Mouse (Mus musculus) lung, embryonic 15.5 days (tissue): ENCODE data around the gene Klc1. TPM values are rescaled to one million over a fixed set of nuclear protein-coding genes. Genes with fewer than 3 reads are reported as not detected.
"Not testable (repeated sequence)": the region's sequence is repeated elsewhere in the genome, so short reads cannot be mapped to it uniquely, and the experiment has no call there.

Experiments
- ATAC-seq: fragments of 200-750 bp; cut with Nextera tagmentation; 2 replicates; pipeline ENCODE4 v1.8.0; 2017; ENCODE audit warnings: moderate number of reproducible peaks, borderline replicate concordance; ENCODE audit not compliant: low FRiP score, low TSS enrichment; ENCODE audit errors: extremely low read depth
- H3K27ac ChIP-seq: fragments of 300-500 bp; sonication (generic); 2 replicates; pipeline ENCODE4 v1.5.1; 2015; ENCODE audit warnings: moderate library complexity, mild to moderate bottlenecking, inconsistent platforms
- H3K27me3 ChIP-seq: fragments of 300-500 bp; sonication (generic); 2 replicates; pipeline ENCODE4 v1.6.1; 2015; ENCODE audit warnings: inconsistent platforms
- H3K36me3 ChIP-seq: fragments of 300-500 bp; sonication (generic); 2 replicates; pipeline ENCODE4 v1.6.1; 2015; ENCODE audit warnings: inconsistent platforms
- H3K4me1 ChIP-seq: fragments of 300-500 bp; sonication (generic); 2 replicates; pipeline ENCODE4 v1.6.1; 2015; ENCODE audit warnings: inconsistent platforms
- H3K4me2 ChIP-seq: fragments of 300-500 bp; sonication (generic); 2 replicates; pipeline ENCODE4 v1.6.1; 2015; ENCODE audit warnings: inconsistent platforms, mild to moderate bottlenecking, moderate library complexity
- H3K4me3 ChIP-seq: fragments of 300-500 bp; sonication (generic); 2 replicates; pipeline ENCODE4 v1.5.1; 2015; ENCODE audit warnings: mild to moderate bottlenecking, inconsistent platforms
- H3K9ac ChIP-seq: fragments of 300-500 bp; sonication (generic); 2 replicates; pipeline ENCODE4 v1.6.1; 2015; ENCODE audit warnings: inconsistent platforms
- H3K9me3 ChIP-seq: fragments of 300-500 bp; sonication (generic); 2 replicates; pipeline ENCODE4 v1.6.1; 2016; ENCODE audit warnings: inconsistent platforms
- WGBS: fragments of 180-500 bp; shearing (Covaris S2); methylation state at CpG from one replicate; pipeline ENCODE4 v1.1.7; 2015; 5-methylcytosine and 5-hydroxymethylcytosine counted together
- polyA plus RNA-seq: library from polyadenylated mRNA; unstranded; fragments of >200 nt; fragmentation: Nextera tagmentation; extraction: Ambion mirVana; gene quantifications from 2 replicates; pipeline ENCODE4 v1.2.1, GENCODE M21; 2015

Gene Klc1
- 89.8 and 95.9 TPM in 2 replicates for polyA plus RNA-seq

DNA sequence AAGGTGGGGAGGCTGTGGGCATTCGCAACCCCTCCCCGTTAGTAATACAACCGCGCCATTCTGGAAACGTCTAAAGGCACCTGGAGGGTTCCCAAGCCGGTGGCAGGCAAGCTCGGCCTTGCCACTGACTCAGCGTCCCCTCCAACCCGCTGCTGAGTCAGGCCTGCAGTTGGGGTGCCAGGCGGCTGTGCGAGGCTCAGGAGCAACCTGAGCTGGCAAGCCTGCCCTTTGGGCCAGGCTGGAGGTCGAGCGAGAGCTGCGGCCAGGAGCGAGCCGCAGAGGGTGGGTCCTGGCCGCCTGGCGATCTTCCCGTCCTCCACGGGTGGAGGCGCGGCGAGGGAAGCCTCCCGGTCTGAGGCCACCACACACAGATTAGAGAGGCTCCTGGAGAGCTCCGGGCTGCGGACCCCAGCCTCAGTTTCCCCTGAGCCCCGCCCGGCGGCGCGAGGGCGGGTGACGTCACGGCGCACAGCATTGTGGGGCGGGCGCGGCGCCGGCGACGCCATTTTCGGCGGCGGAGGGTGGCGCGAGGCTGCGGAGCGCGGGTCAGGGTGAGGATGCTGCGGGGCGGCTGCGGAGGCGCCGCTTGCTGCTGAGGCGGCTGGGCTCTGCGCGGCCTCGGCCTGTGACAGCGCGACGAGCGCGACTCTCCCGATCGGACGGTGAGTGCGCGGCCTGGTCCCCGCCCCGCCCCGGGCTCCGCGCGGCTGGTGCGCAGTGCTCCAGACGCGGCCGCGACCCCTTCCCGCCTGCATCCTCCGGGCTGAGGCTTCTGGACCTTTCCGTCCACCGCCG lies at the start of gene Klc1:
Gene Klc1 (plus strand): TSS at position 469 of the 795 bp plus-strand sequence.
- peaks cover 35% of the 10 kb centered on the region for H3K4me1 ChIP-seq

DNA sequence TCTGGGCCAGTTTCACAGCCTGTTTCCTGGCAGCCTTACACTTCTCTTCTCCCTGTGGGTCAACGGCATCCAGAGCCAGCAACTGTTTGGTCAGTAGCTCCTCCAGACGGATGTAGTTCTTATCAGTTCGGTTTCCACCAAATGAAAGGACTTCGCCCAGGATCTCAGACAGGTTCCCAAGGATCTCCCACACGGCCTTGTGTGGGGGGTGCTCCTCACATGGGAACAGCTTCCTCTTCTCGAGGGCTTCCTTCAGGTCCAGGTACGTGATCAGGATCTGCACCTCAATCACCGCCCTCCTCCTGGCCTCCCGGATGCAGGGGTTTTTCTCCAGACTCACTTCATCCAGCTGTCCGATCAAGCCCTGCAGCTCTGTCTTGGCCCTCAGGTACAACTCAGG lies 48.6 kb upstream of the Klc1 start:
- Histone ChIP-seq H3K4me1 (peaks cover 38% of the 10 kb centered on the region), H3K9ac (no peak overlapping the region), H3K27ac (no peak overlapping the region), H3K4me2 (no peak overlapping the region), H3K9me3 (no peaks in the 10 kb centered on the region), H3K4me3 (no peak overlapping the region), H3K36me3 (peaks cover 38% of the 10 kb centered on the region), H3K27me3 (no peaks in the 10 kb centered on the region)
- no peak for ATAC-seq
- 86% methylated on average over 10 of the region's 10 CpGs for WGBS

More for the DNA sequence above, at the start of gene Klc1:
- H3K9me3 ChIP-seq: no peaks in the 10 kb centered on the region
- H3K27ac ChIP-seq: peak within 1 kb of the TSS; percentile 86
- peak within 1 kb of the TSS; percentile 78 for H3K4me3 ChIP-seq
- no peaks in the 10 kb centered on the region for H3K27me3 ChIP-seq
- 0 out of 2 replicates have a peak, but pooled peaks cover 8% of the 10 kb centered on the region for H3K36me3 ChIP-seq
- H3K9ac ChIP-seq: peak within 1 kb of the TSS; percentile 96
- H3K4me2 ChIP-seq: peak within 1 kb of the TSS; percentile 97
- ATAC-seq: peak; percentile 75
- WGBS: under 1% methylated on average over 84 of the region's 85 CpGs

DNA sequence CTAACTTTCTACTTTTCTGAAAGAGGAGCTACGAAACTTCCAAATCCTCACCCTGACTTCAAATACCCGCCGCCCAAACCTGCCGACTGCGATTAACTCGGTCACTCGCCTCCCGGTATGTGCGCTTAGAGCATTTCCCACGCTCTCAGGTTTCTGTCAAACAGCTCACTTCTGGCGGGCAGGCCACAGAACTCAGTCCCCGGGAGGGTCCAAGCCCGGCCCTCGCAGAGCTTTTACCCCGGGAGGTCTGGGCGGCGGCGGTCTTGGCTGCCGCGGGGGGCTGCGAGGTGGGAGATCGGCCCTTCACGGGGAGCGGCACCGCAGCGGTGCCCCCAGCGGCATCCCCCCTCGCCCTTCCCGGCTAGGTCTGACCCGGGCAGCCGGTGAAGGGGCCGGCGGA lies 46.2 kb upstream of the Klc1 start:
- peaks cover 28% of the 10 kb centered on the region for H3K4me1 ChIP-seq
- peaks cover 39% of the 10 kb centered on the region for H3K36me3 ChIP-seq
- peak overlapping the region; percentile 91 for H3K4me3 ChIP-seq
- H3K27me3 ChIP-seq: no peaks in the 10 kb centered on the region
- WGBS: 2% methylated on average over 33 of the region's 33 CpGs
- peak overlapping the region; percentile 65 for H3K4me2 ChIP-seq
- H3K9ac ChIP-seq: peak overlapping the region; percentile 93
- peak overlapping the region; percentile 75 for H3K27ac ChIP-seq
- H3K9me3 ChIP-seq: no peaks in the 10 kb centered on the region
- ATAC-seq: peak; percentile 23

DNA sequence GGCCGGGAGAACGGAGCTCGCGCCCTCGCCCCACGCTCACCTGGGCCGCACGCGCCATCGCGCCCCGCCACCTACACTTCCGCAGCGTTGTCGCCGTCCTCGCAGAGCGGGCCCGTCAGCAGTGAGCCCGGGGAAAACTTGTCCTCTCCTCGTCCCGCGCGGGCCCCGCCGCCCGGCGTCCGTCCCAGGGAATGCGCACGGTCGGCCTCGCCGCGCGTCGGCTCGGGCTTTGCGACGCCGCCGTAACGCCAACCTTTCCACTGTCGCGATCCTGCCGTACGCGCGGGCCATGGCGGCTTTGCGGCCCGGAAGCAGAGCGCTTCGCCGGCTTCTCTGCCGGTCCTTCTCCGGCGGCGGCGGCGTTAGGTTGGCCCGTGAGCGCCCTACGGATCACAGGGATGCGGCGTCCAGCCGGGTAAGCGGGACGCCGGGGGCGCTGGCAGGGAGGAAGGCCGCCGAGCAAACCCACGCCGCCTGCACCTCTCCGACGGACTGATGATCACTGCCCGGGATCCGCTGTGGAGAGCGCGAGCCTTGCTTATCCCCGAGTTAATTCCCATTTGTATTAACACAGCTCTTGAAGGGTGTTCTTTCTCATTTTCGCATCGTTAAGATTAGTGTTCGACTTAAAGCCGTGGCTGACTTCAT lies 45.5 kb upstream of the Klc1 start, which contains the start of the genes Bag5 and Apopt1:
Gene Bag5 (minus strand): TSS at position 254 of the 648 bp plus-strand sequence.
Gene Apopt1 (plus strand): TSS at position 258 of the 648 bp plus-strand sequence.
- ATAC-seq: peak; percentile 94
- H3K27ac ChIP-seq: peak within 1 kb of the TSS; percentile 75
- under 1% methylated on average over 85 of the region's 86 CpGs for WGBS

DNA sequence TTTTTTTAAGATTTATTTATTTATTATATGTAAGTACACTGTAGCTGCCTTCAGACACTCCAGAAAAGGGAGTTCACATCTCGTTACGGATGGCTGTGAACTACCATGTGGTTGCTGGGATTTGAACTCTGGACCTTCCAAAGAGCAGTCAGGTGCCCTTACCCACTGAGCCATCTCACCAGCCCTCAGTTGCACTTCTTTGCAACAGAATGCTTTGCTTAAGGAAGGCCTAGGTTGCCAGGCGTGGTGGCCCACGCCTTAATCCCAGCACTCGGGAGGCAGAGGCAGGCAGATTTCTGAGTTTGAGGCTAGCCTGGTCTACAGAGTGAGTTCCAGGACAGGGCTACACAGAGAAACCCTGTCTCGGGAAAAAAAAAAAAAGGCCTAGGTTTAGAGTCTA lies 44.8 kb upstream of the Klc1 start:
- Histone ChIP-seq H3K4me1 (peaks cover 25% of the 10 kb centered on the region), H3K4me2 (peak overlapping the region; percentile 65), H3K36me3 (peaks cover 29% of the 10 kb centered on the region), H3K4me3 (peak overlapping the region; percentile 91), H3K9ac (peak overlapping the region; percentile 93)
- H3K27me3 ChIP-seq, H3K27ac ChIP-seq, ATAC-seq, H3K9me3 ChIP-seq: not testable (repeated sequence)
- WGBS: 70% methylated on average over 6 of the region's 6 CpGs

More for the DNA sequence above, 45.5 kb upstream of the Klc1 start, which contains the start of the genes Bag5 and Apopt1:
- Histone ChIP-seq H3K36me3 (peaks cover 33% of the 10 kb centered on the region), H3K4me1 (peaks cover 25% of the 10 kb centered on the region), H3K27me3 (no peaks in the 10 kb centered on the region), H3K4me3 (peak within 1 kb of the TSS; percentile 91), H3K9me3 (no peaks in the 10 kb centered on the region), H3K4me2 (peak within 1 kb of the TSS; percentile 65), H3K9ac (peak within 1 kb of the TSS; percentile 93)

DNA sequence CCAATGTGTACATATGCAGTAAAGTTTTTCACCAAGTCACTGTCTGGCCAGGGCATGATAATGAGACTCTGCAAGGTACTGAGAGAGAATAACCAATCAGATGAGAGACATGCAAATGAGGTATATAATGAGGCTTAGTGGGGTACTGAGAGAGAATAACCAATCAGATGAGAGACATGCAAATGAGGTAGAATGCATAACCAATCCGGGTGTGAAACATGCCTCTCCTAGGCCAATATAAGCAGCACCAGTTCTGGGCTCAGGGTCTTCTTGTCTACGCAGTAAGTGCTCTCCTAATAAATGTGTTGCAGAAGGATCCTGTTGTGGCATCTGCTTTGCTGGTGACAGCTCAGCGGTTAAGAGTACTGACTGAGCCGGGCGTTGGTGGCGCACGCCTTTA lies 42.1 kb upstream of the Klc1 start:
- Histone ChIP-seq H3K9me3 (no peaks in the 10 kb centered on the region), H3K9ac (no peak overlapping the region), H3K27me3 (no peaks in the 10 kb centered on the region), H3K4me3 (no peak overlapping the region), H3K36me3 (peaks cover 6% of the 10 kb centered on the region; the same call in 1 of the 2 replicates), H3K4me1 (peaks cover 19% of the 10 kb centered on the region), H3K27ac (no peak overlapping the region), H3K4me2 (no peak overlapping the region)
- WGBS: 94% methylated on average over 7 of the region's 7 CpGs
- ATAC-seq: no peak

DNA sequence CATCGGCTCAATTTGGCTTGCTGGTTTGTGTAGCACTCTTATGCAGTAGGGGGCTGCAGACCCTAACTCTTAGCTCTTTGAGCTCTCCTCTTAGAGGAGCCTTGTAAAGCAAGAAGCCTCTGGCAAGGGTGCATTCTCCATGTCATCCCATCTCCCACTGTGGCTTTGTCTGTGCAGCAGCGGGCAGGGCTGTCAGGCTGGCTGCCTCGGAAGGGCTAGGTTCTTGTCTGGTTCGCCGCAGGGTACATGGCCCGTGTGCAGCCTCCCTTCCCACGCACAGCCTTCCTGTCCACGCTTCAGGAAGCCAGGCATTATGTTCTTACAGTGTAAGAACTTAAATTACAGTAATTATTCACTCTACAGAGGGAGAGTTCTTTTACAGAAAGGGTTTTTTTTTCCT lies 40.0 kb upstream of the Klc1 start:
- Histone ChIP-seq H3K27ac (no peak overlapping the region), H3K4me2 (no peak overlapping the region), H3K4me1 (peaks cover 13% of the 10 kb centered on the region), H3K27me3 (no peaks in the 10 kb centered on the region), H3K9me3 (no peaks in the 10 kb centered on the region), H3K9ac (no peak overlapping the region), H3K36me3 (peaks cover 9% of the 10 kb centered on the region; the same call in 1 of the 2 replicates), H3K4me3 (no peak overlapping the region)
- ATAC-seq: no peak
- 63% methylated on average over 8 of the region's 8 CpGs for WGBS

DNA sequence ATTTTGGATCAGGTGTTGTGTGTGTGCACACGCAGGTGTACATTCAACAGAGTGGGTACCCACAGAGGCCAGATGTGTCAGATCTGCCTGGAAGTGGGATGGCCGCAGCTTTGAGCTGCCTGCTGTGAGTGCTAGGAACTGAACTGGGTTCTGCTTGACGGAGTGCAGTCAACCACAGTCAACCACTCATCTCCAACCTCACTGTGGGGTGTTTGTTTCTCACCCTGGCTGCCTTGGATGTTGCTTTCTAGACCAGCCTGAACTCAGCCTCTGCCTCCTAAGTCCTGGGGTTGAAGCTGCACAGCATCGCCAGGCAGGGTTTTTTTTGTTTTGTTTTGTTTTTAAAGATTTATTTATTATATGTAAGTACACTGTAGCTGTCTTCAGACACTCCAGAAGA lies 38.4 kb upstream of the Klc1 start:
- H3K27ac ChIP-seq: no peak overlapping the region
- no peak overlapping the region for H3K4me2 ChIP-seq
- H3K4me3 ChIP-seq: no peak overlapping the region
- peaks cover 17% of the 10 kb centered on the region; the same call in 1 of the 2 replicates for H3K36me3 ChIP-seq
- 86% methylated on average over 4 of the region's 4 CpGs for WGBS
- no peaks in the 10 kb centered on the region for H3K27me3 ChIP-seq
- no peak for ATAC-seq
- no peaks in the 10 kb centered on the region for H3K9me3 ChIP-seq
- H3K9ac ChIP-seq: no peak overlapping the region
- H3K4me1 ChIP-seq: no peaks in the 10 kb centered on the region

DNA sequence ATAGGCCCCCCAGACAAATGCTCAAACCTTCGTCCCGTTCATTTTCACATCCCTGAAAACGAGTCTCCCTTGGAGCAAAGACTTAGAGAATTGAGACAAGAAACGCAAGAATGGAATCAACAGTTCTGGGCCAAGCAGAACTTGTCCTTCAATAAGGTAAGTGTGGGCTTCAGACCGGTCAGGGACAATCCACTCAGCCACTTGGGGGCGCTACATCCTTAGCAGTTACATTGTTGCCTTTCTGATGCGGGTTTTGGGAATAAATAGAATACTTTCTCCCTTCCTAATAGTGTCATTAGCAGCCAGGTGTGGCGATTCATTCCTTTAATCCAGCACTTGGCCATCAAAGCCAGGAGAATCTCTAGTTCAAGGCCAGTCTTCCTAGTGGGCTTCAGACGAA lies 36.0 kb upstream of the Klc1 start:
- Histone ChIP-seq H3K4me3 (no peak overlapping the region), H3K27me3 (no peaks in the 10 kb centered on the region), H3K4me1 (no peaks in the 10 kb centered on the region), H3K9me3 (no peaks in the 10 kb centered on the region), H3K27ac (no peak overlapping the region), H3K4me2 (no peak overlapping the region), H3K9ac (no peak overlapping the region), H3K36me3 (peaks cover 17% of the 10 kb centered on the region; the same call in 1 of the 2 replicates)
- WGBS: 70% methylated on average over 9 of the region's 9 CpGs
- ATAC-seq: no peak

DNA sequence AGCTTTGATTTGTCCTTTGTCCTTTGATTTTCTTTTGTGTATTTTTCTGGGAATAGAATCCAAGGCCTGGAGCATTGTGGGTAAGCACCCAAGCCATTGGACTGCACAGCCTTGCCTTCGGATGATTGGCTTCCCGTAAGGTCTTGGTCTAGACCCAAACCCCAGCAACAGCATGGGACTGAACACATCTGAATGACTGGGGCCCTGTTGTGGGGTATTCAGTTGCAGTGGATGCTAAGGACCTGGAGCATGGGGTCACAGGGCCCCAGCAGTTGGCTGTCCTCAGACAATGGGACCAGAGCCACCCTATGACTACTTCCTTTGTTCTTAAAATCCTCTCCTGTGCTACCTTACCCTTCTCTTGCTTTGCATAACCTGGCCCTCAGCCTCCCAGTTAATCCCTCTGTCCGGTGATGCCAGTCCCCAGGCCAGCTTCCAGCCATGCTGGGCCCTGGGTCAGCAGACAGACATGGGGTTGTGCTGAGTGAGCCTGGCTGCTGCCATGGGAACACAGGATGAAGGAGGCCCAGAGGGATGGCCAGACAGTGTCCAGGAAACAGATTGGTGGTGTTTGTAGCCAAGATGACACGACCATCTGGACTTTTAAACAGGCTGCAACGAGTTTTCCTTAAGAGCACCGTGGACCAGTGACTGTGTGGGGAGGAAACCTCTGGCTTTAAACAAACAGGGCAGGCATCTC lies 33.9 kb upstream of the Klc1 start:
- peaks cover 20% of the 10 kb centered on the region; the same call in 1 of the 2 replicates for H3K36me3 ChIP-seq
- no peaks in the 10 kb centered on the region for H3K27me3 ChIP-seq
- no peaks in the 10 kb centered on the region for H3K4me1 ChIP-seq
- H3K9me3 ChIP-seq: no peaks in the 10 kb centered on the region
- ATAC-seq: no peak
- H3K4me3 ChIP-seq: no peak overlapping the region
- H3K9ac ChIP-seq: no peak overlapping the region
- no peak overlapping the region for H3K27ac ChIP-seq
- 65% methylated on average over 6 of the region's 6 CpGs for WGBS
- no peak overlapping the region for H3K4me2 ChIP-seq

DNA sequence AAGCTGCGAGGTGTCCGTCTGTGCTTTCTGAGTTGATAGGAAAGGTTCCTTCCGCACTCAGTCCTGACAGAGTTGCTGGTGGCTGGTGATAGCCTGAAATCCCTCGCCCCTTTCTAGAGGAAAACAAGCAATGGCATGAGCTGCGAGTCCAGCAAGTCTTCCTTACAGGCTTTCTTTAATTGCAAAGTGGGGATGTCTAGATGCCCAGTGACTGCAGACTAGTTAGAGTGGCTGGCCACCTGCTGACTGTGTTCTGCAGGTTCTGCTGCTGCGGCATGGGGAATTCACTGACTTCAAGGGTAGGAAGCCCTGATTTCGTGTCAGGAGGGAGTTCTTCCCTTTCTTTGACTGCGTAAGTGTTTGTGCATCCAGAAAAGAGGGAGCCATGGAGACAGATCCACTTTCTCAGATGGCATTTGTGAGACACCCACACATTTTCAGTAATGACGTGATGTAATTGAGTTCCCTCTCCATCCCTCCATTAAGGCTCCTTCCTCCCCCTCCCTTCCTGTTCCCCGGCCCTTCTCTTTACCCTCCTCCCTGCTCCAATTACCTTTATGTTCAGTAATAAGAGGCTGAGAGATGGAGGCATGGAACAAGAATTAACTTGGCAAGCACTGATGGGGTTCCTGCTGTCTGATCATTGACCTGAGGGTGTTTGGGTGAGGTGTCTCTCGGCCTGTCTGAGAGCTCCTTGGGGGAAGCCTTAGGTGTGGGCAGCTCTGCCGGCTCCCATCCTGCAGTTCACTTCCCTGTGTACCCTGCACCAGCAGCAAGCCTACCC lies 33.1 kb upstream of the Klc1 start:
- no peaks in the 10 kb centered on the region for H3K27me3 ChIP-seq
- H3K9ac ChIP-seq: no peak overlapping the region
- no peaks in the 10 kb centered on the region for H3K4me1 ChIP-seq
- H3K4me3 ChIP-seq: no peak overlapping the region
- no peak overlapping the region for H3K27ac ChIP-seq
- 68% methylated on average over 12 of the region's 12 CpGs for WGBS
- no peaks in the 10 kb centered on the region for H3K9me3 ChIP-seq
- H3K36me3 ChIP-seq: peaks cover 20% of the 10 kb centered on the region; the same call in 1 of the 2 replicates
- no peak overlapping the region for H3K4me2 ChIP-seq
- ATAC-seq: no peak
